Mouse (Mus musculus) kidney, adult 11 months (tissue): ENCODE results near the gene Cldn20.

Source experiments
- DNase-seq: peaks from one replicate; pipeline ENCODE4 v3.0.0; 2022

Gene Cldn20

GRCm38 (mm10) chr17:3532254-3532653 is at the start of gene Cldn20:
Gene Cldn20 (plus strand): TSS chr17:3532554.
- DNase-seq = no peak

GRCm38 (mm10) chr17:3483091-3483490 is 49.3 kb upstream of the Cldn20 start:
- no peak for DNase-seq

- DNase-seq = no peak
Observed at GRCm38 (mm10) chr17:3485851-3486250, 46.5 kb upstream of the Cldn20 start.

- no peak for DNase-seq
Observed at GRCm38 (mm10) chr17:3487211-3487610, 45.1 kb upstream of the Cldn20 start.

GRCm38 (mm10) chr17:3487721-3488601 is 44.4 kb upstream of the Cldn20 start:
- peak; percentile 19 for DNase-seq

GRCm38 (mm10) chr17:3490216-3490895 is 42.0 kb upstream of the Cldn20 start:
- DNase-seq = no peak

GRCm38 (mm10) chr17:3491065-3491464 is 41.3 kb upstream of the Cldn20 start:
- DNase-seq = no peak

GRCm38 (mm10) chr17:3491667-3492066 is 40.7 kb upstream of the Cldn20 start:
- DNase-seq = no peak

- DNase-seq = no peak
Observed at GRCm38 (mm10) chr17:3495576-3495975, 36.8 kb upstream of the Cldn20 start.

- DNase-seq = peak; percentile 33
Observed at GRCm38 (mm10) chr17:3496080-3496479, 36.3 kb upstream of the Cldn20 start.

- DNase-seq = no peak
Observed at GRCm38 (mm10) chr17:3498086-3498485, 34.3 kb upstream of the Cldn20 start.

- DNase-seq = no peak
Observed at GRCm38 (mm10) chr17:3498580-3498979, 33.8 kb upstream of the Cldn20 start.

GRCm38 (mm10) chr17:3499468-3499867 is 32.9 kb upstream of the Cldn20 start:
- no peak for DNase-seq

- DNase-seq = no peak
Observed at GRCm38 (mm10) chr17:3500076-3500475, 32.3 kb upstream of the Cldn20 start.

GRCm38 (mm10) chr17:3500936-3501335 is 31.4 kb upstream of the Cldn20 start:
- DNase-seq = no peak

- DNase-seq = no peak
Observed at GRCm38 (mm10) chr17:3505711-3506110, 26.6 kb upstream of the Cldn20 start.

- DNase-seq = no peak
Observed at GRCm38 (mm10) chr17:3506508-3506907, 25.8 kb upstream of the Cldn20 start.

- peak; percentile 49 for DNase-seq
Observed at GRCm38 (mm10) chr17:3509841-3510240, 22.5 kb upstream of the Cldn20 start.

- DNase-seq = no peak
Observed at GRCm38 (mm10) chr17:3514316-3514715, 18.0 kb upstream of the Cldn20 start.

- DNase-seq = no peak
Observed at GRCm38 (mm10) chr17:3515851-3516250, 16.5 kb upstream of the Cldn20 start.

GRCm38 (mm10) chr17:3516406-3516805 is 15.9 kb upstream of the Cldn20 start:
- no peak for DNase-seq

GRCm38 (mm10) chr17:3520344-3520743 is 12.0 kb upstream of the Cldn20 start:
- no peak for DNase-seq

- DNase-seq = no peak
Observed at GRCm38 (mm10) chr17:3527841-3528471, 4.4 kb upstream of the Cldn20 start.

- no peak for DNase-seq
Observed at GRCm38 (mm10) chr17:3529523-3529922, 2.8 kb upstream of the Cldn20 start.
